Mouse (Mus musculus): ENCODE measurements around the gene Ndufs1.

The Ndufs1 gene

DNA sequence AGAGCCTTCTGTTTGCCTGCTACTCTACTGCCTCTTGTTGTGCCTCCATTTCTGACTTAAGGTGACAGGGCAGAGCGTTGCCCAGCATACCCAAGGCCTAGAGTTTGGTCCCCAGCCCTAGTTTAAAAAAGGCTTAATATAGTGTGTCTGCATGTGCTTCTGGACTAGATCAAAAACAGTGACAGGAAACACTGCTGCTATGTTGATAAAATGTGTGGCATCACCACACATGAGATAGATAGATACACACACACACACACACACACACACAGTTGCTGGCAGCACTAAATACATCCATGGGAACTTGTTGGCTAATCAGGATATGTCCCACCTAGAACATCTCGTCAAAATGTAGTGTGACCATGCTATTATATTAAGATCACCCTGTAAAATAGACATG is 56.3 kb downstream of the Ndufs1 start:
- DNase-seq (ENCODE audit: low read depth in 1 of 2, low spot score in 2 of 2): no peak

DNA sequence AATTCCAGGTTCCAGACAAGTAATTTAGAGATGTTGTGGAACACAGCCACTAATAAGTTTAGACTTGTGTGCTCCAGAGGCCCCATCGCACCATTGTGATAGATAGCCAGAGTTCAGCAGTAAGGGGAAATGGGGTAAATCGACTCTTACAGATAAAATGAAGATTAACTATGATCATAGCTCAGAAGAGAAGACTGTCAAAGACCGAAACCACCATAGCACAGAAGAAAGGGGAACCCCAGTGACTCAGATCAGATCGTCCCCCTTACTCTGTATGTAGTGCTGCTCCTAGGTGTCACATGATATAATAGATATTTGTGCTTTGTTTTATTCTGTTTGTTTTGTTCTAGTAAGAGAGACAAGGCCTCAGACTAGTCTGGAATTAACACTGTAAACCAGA is 57.0 kb downstream of the Ndufs1 start:
- DNase-seq (ENCODE audit: low read depth in 1 of 2, low spot score in 2 of 2): no peak

DNA sequence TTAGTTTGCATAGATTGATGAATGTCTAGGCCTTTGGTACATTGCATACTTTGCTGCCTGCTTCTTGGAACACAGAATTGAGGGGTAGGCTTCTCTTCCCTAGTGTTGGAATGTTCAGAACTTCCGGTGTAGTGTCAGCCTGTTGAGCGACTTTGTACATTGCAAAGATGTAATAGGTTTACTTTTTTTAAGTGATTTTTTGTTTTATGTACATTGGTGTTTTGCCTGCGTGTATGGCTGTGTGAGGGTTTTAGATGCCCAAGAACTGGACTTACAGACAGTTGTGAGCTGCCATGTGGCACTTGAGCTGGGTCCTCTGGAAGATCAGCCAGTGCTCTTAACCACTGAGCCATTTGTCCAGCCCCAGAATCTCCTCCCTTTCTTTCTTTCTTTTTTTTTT is 61.1 kb downstream of the Ndufs1 start:
- DNase-seq (ENCODE audit: low read depth in 1 of 2, low spot score in 2 of 2): no peak

DNA sequence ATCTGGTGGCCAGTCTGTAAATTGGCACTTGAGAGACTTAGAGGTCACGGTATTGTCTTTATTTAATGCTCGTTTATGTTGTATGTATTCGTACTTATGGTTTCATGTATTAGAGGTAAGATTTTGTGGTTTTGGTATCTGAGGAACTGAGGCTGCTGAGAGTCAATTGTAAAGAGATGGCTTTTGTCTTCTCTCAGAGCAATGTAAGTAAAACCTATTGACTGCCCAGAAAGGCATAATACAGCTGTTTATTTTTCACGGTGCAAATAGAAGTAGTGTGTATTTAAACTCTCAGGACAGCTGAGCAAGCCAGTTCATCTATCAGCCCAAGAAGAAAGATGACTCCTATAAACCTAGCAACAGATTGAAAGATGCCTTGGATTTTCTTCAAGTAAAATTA is 61.5 kb downstream of the Ndufs1 start:
- DNase-seq (ENCODE audit: low read depth in 1 of 2, low spot score in 2 of 2): no peak

DNA sequence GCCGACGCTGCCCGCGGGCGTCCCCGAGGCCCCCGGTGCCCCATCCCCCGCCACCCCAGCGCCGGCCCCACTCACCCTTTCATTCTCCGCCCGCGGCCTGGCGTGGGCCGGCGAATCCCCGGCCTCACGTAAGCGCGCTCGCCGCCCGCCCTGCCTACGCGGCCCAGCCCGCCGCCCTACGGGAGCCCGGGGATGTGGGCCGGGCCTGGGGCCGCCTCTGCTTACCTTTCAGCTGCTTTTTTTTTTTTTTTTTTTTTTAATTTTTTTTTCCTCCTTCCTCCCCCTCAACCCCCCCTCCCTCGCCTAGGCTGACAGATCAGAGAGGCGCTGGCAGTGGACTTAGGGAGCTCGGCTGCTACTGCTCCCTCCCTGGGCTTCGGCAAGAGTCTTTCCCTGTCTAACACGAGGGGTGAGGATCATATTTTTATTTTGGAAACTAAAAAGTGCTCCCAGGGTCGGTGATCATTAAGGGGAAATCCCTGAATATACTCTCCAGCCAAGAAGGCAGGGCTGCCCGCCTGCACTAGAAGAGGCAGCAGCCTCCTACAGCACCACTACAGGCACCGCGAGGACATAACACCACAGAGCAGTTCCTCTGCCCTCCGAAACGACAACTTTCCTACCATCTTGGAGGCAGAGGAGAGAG is 62.4 kb downstream of the Ndufs1 start, which contains the start of gene Ino80d:
Gene Ino80d, minus strand, starts transcription at position 532 of the 646 bp plus-strand sequence.
- peak; percentile 55 to 78 for DNase-seq (ENCODE audit: low read depth in 1 of 2, low spot score in 2 of 2)

DNA sequence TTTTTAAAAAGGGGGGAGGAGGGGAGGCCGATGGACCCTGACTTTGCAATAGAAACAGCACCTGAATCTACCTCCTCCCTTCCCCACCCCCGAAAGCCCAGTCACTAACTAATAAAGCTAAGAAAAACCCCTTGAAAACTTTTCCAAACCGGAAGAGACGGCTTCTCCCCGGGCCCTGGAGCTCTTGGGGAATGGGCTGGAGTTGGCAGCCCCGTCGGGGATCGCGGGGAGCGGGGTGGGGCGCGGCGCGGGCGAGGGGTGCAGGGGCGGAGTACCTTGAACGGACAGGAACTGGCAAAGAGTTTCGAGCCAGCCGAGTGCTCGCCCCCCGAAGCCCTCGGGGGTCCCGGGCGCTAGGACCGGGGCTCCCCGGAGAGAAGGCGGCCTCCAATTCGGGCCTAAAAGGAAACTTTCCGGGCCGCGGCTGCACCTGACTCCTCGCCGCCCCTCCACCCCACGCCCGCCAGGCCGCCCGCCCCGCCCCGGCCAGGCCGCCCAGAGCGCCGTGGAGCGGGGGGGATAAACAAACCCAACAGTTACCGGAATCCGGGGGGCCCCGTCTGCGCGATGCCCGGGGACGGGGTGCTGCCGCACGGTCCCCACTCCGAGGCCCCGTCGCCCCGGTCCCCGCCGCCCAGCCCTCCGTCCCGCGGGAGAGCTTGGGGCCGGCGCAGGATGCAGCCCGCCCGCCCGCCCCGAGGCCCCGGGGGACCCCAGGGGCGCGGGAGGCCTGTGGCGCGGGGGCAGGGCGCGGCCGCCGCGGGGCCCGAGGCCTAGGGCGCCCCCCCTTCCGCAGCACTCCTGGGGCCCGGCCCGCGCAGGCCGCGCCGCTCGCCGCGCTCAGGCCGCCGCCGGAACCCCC is 63.1 kb downstream of the Ndufs1 start:
- peak in 1 of 2 experiments; percentile 46 for DNase-seq (ENCODE audit: low read depth in 1 of 2, low spot score in 2 of 2)

DNA sequence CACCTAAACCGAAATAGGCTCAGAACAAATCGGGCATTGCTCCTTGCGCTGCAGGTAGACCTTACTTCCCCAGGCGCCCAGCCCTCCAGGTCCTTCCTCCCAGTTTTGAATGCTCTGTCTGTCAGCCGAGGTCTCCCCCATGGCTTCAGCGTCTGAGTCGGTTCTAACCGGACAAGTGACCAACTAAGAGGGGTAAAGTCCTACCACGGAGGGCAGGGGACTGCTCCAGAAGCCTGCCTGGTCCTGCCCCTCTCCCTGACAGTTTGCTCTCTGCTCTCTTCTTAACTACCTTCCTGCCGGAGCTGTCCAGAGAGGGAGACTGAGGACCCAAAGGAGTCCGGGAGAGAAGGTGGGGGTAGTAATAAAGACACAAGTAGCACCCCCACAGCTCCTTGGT is 63.8 kb downstream of the Ndufs1 start:
- DNase-seq (ENCODE audit: low read depth in 1 of 2, low spot score in 2 of 2): peak in 1 of 2 experiments; percentile 14

DNA sequence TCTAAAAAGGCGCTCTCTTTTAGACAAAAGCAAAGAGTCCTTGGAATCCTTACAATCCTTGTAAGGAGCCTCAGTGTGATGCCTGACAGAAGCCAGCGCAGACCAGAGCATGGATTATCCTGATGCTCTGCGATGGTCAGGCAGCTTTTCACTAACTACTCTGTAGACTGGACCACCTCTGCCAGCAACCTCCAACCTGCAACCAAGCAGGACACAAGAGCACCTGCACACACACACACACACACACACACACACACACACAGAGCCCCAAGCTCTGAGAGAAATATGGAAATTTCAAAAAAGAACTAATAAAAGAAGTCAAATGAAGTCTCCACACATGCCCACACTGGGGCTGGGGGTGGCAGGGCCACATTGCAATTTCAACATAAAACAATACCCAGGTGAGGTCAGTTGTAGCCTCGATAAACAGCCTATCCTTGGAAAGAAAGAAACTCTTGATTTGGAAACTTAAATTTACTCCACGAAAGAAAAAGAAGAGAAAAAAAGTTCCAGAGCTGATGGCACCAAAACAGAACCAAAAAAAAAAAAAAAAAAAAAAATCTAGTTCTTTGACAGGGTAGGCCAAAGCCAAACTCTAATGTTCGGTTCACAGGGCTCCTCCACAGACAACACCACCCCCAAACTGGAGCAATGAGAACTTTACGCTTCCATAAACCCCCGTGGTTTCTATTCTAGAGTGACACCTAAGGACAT is 64.3 kb downstream of the Ndufs1 start:
- DNase-seq (ENCODE audit: low read depth in 1 of 2, low spot score in 2 of 2): no peak

DNA sequence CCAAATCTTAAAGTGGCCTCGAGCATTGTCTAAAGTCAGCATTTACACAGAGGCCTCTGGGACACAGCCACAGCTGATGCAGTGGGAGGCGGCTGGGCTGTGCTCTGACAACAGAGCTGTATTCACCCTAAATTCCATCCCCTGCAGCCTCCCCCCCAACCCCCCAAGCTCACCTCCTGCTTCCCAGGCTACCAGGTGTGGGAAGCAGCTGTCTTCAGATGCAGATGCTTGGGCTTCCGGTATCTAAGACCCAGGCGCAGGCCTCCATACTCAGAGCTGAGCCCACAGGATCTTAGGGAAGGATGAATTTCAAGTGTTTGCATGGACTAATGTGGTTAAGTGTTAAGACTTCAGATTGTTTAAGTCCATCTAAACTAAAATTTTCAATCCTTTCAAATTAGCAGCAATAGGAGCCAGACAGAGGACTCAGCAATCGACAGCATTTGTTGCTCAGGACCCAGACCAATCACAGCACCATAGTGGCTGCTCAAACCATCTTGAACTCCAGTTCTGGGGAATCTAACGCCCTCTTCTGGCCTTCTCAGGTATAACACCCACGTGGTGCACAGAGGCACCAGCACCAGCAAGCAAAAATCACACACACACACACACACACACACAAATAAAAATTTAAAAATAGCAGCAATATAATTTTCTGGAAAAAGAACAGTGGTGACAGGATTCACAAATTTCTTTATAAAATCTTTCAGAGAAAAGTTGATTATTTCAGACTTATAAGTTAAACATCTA is 65.9 kb downstream of the Ndufs1 start:
- DNase-seq (ENCODE audit: low read depth in 1 of 2, low spot score in 2 of 2): peak; percentile 38 to 39

DNA sequence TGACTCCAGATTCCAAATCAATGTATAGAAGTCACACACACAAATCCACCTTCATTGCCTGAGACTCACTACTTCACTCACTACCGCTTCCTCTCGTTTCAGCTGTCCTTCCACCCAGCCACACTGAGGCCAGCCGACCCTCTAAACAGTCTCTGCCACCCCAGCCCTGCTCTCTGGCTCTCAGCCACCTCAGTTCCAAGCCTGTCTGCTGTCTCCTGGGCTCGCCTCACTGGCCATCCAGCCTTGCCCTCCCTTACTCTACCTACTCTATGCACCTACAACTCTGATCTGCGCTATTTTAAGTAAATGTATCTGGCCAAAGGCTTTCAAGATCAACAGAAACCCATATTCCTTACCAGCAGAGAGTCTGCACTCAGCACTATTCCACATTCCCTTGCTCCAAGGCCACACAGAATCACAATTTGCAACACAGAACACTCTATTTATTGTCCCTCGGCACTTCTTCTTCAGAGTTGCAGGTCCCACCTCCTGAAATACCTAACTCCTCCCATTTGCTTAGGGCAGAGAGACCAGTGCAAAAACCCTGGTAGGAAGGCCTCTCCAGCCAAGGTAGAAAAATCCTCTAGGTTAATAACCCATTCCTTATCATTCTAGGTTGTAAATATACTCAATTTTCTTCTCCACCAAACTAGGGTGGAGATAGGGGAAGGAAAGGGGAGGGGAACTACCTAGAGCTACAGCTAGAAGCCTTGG is 68.9 kb downstream of the Ndufs1 start:
- DNase-seq (ENCODE audit: low read depth in 1 of 2, low spot score in 2 of 2): no peak

DNA sequence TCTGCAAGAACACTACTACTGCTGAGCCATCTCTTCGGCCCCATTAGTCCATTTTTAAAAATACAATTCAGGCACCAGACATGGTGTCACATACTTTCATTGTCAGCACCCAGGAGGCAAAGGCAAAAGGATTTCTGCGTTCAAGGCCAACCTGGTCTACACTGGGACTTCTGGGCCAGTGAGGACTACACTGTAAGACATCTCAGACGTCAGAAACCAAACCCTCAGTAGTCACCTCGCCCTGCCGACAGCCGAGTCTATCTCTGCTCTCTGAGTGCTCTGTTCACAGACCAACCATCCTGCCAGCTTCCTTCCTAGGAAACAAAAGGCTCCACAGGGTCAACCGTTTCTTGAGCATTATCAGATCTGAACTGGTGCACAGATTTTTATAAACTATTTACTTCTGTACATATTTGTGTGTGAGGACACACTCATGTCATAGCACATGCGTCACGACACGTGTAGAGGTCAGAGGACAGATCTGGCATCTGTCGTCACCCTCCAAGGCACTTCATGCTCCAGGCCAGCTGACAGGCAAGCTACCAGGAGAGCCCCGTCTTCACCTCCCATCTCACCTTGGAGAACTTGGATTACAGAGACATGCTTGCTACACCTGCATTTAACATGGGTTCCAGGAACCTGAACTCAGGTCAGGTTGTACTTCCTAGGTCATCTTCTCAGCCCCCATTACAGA is 73.7 kb downstream of the Ndufs1 start:
- no peak for DNase-seq (ENCODE audit: low read depth in 1 of 2, low spot score in 2 of 2)

DNA sequence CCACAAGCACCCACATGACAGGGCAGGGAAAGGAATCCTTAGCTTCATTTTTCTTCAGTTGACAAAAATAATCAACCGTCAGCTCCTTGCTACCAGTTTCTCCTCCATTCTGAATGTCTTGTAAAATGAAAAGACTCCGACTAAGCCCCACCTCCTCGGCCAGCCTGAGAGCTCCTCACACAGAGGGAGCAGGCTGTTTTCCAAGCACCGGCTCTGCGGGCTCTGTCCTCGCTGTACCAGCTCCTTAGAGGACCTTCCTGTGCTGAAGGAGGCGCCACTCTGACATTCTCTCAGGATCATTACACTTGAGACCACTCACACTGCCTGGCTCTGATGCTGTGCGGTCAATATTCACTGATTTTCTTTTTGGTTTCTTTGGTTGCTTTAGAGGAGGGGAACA is 76.4 kb downstream of the Ndufs1 start:
- DNase-seq (ENCODE audit: low read depth in 1 of 2, low spot score in 2 of 2): no peak

DNA sequence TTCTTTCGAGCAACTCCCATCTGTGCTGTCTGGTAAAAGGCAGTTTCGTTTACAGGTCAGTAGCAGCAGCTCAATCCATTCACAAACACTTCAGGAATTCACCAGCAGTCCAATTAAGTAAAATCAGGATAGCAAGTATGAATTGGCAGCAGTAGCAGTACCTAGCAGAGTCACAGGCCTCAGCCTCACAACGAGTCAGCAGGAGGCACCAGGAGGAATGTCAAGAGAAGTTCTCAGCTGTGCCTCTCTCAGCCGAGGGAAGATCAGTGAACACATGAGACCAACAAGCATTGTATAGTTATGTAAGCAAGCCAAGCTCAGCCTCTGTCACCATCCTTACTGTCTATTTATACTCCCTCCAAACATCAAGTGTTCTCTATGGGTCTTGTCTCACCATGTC is 77.8 kb downstream of the Ndufs1 start:
- no peak for DNase-seq (ENCODE audit: low read depth in 1 of 2, low spot score in 2 of 2)

DNA sequence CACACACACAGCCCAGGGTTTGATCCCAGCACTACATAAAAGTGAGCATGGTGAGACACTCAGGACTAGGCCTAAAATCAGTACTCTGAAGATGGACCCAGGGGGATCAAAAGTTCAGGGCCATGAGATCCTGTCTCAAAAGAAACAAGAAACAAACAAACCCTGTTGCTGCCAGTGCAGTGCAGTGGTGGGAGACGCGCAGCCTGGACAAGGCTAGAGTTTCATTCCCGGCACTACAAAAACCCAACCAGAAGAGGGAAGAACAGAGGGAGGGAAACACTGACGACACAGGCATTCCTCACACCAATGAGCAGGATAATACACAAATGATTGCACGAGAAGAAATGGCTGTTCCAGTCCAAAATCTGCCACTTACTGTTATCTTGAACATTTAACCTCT is 80.6 kb downstream of the Ndufs1 start:
- DNase-seq (ENCODE audit: low read depth in 1 of 2, low spot score in 2 of 2): no peak
